In the genomic region with DNA sequence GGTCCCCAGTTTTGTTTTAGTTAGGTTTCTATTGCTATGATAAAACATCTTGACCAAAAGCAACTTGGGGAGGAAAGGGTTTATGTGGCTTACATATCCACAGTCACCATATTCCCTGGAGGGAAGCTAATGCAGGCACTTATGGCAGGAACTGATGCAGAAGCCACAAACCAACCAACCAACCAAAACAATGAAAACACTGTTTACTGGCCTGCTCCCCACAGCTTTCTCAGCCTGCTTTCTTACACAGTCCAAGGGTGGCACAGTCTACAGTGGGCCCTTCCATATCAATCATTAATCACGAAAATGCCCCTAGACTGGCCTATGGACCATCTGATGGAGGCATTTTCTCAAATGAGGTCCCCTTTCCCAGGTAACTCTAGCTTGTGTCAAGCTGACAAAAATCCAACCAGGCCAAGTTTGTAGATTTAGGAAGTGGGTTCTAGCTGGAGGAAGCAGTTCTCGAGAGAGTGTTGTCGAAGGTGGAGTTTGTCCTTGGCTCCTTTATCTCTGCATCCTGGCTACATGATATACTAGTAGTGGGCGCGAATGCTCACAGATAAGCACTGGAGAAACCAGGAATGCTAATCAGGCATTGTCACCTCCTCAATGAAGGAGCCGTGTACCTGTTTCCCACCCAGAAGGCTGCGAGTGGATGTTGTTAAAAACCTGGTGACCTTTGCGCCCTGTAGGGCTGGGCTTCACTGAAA, we compare ENCODE assay signal across 23 mouse cellular contexts. TPM values are rescaled to one million over a fixed set of nuclear protein-coding genes. Genes with fewer than 3 reads are reported as not detected.
A peak's percentile ranks its signal among the peaks of the same experiment; 100 is the strongest.
DNase-seq lines count a peak whose midpoint lies in the region; ATAC-seq and TF ChIP-seq lines count a peak whose summit lies in the region.
"Had no signal": no experiment of that assay in that cellular context is flagged by ENCODE, and none has a peak within 500 bp of the region (broad histone marks: within the 10 kb centered on the region; RNA-seq: fewer than 3 reads in every experiment).

No protein-coding gene starts in this region.

- H3K27me3 ChIP-seq in liver, embryonic 11.5 days (replicated peaks; ENCODE audit: control insufficient read depth, insufficient read depth, low read length) = no peaks in the 10 kb centered on the region
- no peaks in the 10 kb centered on the region for H3K27me3 ChIP-seq in liver, embryonic 14.5 days (ENCODE audit: control insufficient read depth, insufficient read depth, low read length)
- H3K27me3 ChIP-seq: embryonic facial prominence, embryonic 15.5 days; hindbrain, embryonic 13.5 days had no signal

- H3K36me3 ChIP-seq in liver, embryonic 11.5 days (ENCODE audit: control insufficient read depth, insufficient read depth, low read length) = no peaks in the 10 kb centered on the region
- H3K36me3 ChIP-seq in liver, embryonic 14.5 days (replicated peaks; ENCODE audit: control insufficient read depth, insufficient read depth, low read depth) = no peaks in the 10 kb centered on the region
- H3K36me3 ChIP-seq: heart, embryonic 10.5 days had no signal

- 57% methylated on average over 8 of the region's 8 CpGs for WGBS in liver, embryonic 11.5 days
- 30% methylated on average over 8 of the region's 8 CpGs for WGBS in liver, embryonic 14.5 days (ENCODE audit: insufficient replicate concordance)

- no peak for TF ChIP-seq CTCF in liver, embryonic 14.5 days (IDR thresholded peaks at IDR 0.05; ENCODE audit: low read depth)

- no peak overlapping the region for H3K4me3 ChIP-seq in liver, embryonic 11.5 days (ENCODE audit: low read depth, low read length)
- H3K4me3 ChIP-seq in liver, embryonic 14.5 days (ENCODE audit: insufficient read depth in 1 of 2, low read depth in 2 of 2, low read length in 2 of 2) = no peak overlapping the region
- H3K4me3 ChIP-seq: embryonic facial prominence, embryonic 15.5 days; erythroblast, embryonic 14.5 days; forebrain, embryonic 10.5 days; heart, embryonic 10.5 days; hindbrain, embryonic 13.5 days had no signal

- H3K9ac ChIP-seq in liver, embryonic 11.5 days (ENCODE audit: low read depth, low read length) = no peak overlapping the region
- H3K9ac ChIP-seq in liver, embryonic 14.5 days (replicated peaks) = no peak overlapping the region
- H3K9ac ChIP-seq: embryonic facial prominence, embryonic 15.5 days; hindbrain, embryonic 13.5 days had no signal

- no peak for DNase-seq in liver, embryonic 11.5 days (ENCODE audit: low spot score)
- no peak for DNase-seq in liver
- DNase-seq in MEL-GATA-1-ER (ENCODE audit: extremely low read depth, low read depth) = peak; percentile 17
- DNase-seq in liver, embryonic 14.5 days (ENCODE audit: low read depth in 3 of 3, low spot score in 3 of 3) = no peak
- DNase-seq in urinary bladder, postnatal 4 days (ENCODE audit: low spot score in 2 of 2) = no peak
- DNase-seq in right cerebral cortex, postnatal 10 days (ENCODE audit: low spot score in 2 of 2) = no peak
- no peak for DNase-seq in right cerebral cortex, postnatal 14 days
- DNase-seq: adrenal gland, adult 2 months; adrenal gland, postnatal 25 days; cerebellum, adult 2 months; cerebellum, postnatal 10 days; embryo, embryonic 11 days; gastrocnemius, postnatal 10 days; heart, adult 18-20 months; heart, postnatal 10 days had no signal

- 0 out of 2 replicates have a peak, but pooled peaks have one; percentile 34 for ATAC-seq in liver, embryonic 11.5 days (replicated peaks; ENCODE audit: low FRiP score)
- ATAC-seq in liver, embryonic 14.5 days (ENCODE audit: insufficient read depth) = peak; percentile 45; the same call in 1 of the 2 replicates
- ATAC-seq: forebrain, embryonic 16.5 days had no signal

- TF ChIP-seq EP300 in liver, embryonic 14.5 days (IDR thresholded peaks at IDR 0.05; ENCODE audit: low read depth) = 0 out of 2 replicates have a peak, but pooled peaks have one; percentile 17

- H3K27ac ChIP-seq in liver, embryonic 11.5 days (ENCODE audit: low read depth, low read length) = no peak overlapping the region
- no peak overlapping the region for H3K27ac ChIP-seq in liver, embryonic 14.5 days
- H3K27ac ChIP-seq: embryonic facial prominence, embryonic 15.5 days; forebrain, embryonic 10.5 days; heart, embryonic 10.5 days; hindbrain, embryonic 13.5 days had no signal

- 0 out of 2 replicates have a peak, but pooled peaks cover 4% of the 10 kb centered on the region for H3K4me1 ChIP-seq in liver, embryonic 11.5 days (replicated peaks; ENCODE audit: control insufficient read depth, insufficient read depth, low read length)
- peaks cover 0 to 9% of the 10 kb centered on the region in 2 experiments; a peak in 2 of 4 replicates for H3K4me1 ChIP-seq in liver, embryonic 14.5 days (replicated peaks; ENCODE audit: control insufficient read depth in 2 of 2, insufficient read depth in 2 of 2, low read length in 1 of 2)
- H3K4me1 ChIP-seq: embryonic facial prominence, embryonic 15.5 days; forebrain, embryonic 10.5 days; hindbrain, embryonic 13.5 days had no signal

- no peaks in the 10 kb centered on the region for H3K9me3 ChIP-seq in liver, embryonic 11.5 days (ENCODE audit: control insufficient read depth, low read length)
- no peaks in the 10 kb centered on the region for H3K9me3 ChIP-seq in liver, embryonic 14.5 days (ENCODE audit: control insufficient read depth, low read length)
- H3K9me3 ChIP-seq: embryonic facial prominence, embryonic 15.5 days; forebrain, embryonic 10.5 days; heart, embryonic 10.5 days; hindbrain, embryonic 13.5 days had no signal

- no peak overlapping the region for H3K4me2 ChIP-seq in liver, embryonic 11.5 days
- H3K4me2 ChIP-seq in liver, embryonic 14.5 days (ENCODE audit: low read depth) = no peak overlapping the region
- H3K4me2 ChIP-seq: embryonic facial prominence, embryonic 15.5 days; hindbrain, embryonic 13.5 days had no signal

RNA-seq across cellular contexts. Expression of gene Mob3b, which starts 30.5 kb away (rescaled TPM):
- polyA plus RNA-seq in liver, embryonic 11.5 days (2014; fragmentation: Nextera tagmentation; extraction: Ambion mirVana) = 6.7 and 7.6 TPM in 2 replicates
- polyA plus RNA-seq in liver, embryonic 14.5 days (2012; rRNA removed) = 1.3 and 1.4 TPM in 2 replicates
- polyA plus RNA-seq in liver, embryonic 14.5 days (2014; fragmentation: Nextera tagmentation; extraction: Ambion mirVana) = 2.6 and 2.8 TPM in 2 replicates
- polyA plus RNA-seq: erythroblast, embryonic 14.5 days had no signal

RNA-seq across cellular contexts. Expression of gene Ifnk, which starts 35.9 kb away (rescaled TPM):
- 0.39 TPM in 1 of 2 replicates, not detected in the other for polyA plus RNA-seq in liver, embryonic 11.5 days (2014; fragmentation: Nextera tagmentation; extraction: Ambion mirVana)
- not detected in 2 replicates for polyA plus RNA-seq in liver, embryonic 14.5 days (2012; rRNA removed)
- not detected in 2 replicates for polyA plus RNA-seq in liver, embryonic 14.5 days (2014; fragmentation: Nextera tagmentation; extraction: Ambion mirVana)
- polyA plus RNA-seq: adrenal gland, adult 2 months; cerebellum, adult 2 months; embryonic facial prominence, embryonic 15.5 days; erythroblast, embryonic 14.5 days; frontal cortex, adult 2 months; heart, embryonic 14.5 days; hindbrain, embryonic 13.5 days had no signal

RNA-seq across cellular contexts. Expression of gene C9orf72, which starts 38.2 kb away (rescaled TPM):
- polyA plus RNA-seq in liver, embryonic 11.5 days (2014; fragmentation: Nextera tagmentation; extraction: Ambion mirVana) = 9.0 and 9.2 TPM in 2 replicates
- 2.2 and 3.0 TPM in 2 replicates for polyA plus RNA-seq in liver, embryonic 14.5 days (2012; rRNA removed)
- polyA plus RNA-seq in liver, embryonic 14.5 days (2014; fragmentation: Nextera tagmentation; extraction: Ambion mirVana) = 3.0 and 3.9 TPM in 2 replicates
- polyA plus RNA-seq: erythroblast, embryonic 14.5 days had no signal
